Mouse (Mus musculus) thymus, adult 2 months (tissue): ENCODE measurements at regions not wholly inside any gene's neighbourhood (a gene's known extent, or its start where the extent isn't known, plus 50 kb on each side); places are given as distances from the start of the nearest gene placed in this dataset.

Experiments used
- CTCF ChIP-seq: fragments of 200-500 bp; IDR thresholded peaks from 2 replicates; pipeline ENCODE4 v1.5.1; 2012; ENCODE audit warnings: mild to moderate bottlenecking, control low read depth, low read length, moderate library complexity, borderline replicate concordance; ENCODE audit not compliant: control insufficient read depth, poor library complexity, insufficient read depth; ENCODE audit errors: extremely low read depth
- POLR2A ChIP-seq: fragments of 200-500 bp; IDR thresholded peaks from 2 replicates; pipeline ENCODE4 v1.6.1; 2012; ENCODE audit warnings: mild to moderate bottlenecking, low read length, control low read depth, moderate library complexity; ENCODE audit not compliant: control insufficient read depth, poor library complexity, insufficient read depth; ENCODE audit errors: extremely low read depth

- TF ChIP-seq CTCF (no peak), POLR2A (no peak)
Observed at GRCm38 (mm10) chr11:64180036-64180435, 100.8 kb upstream of the Cox10 start.
